In genomic region chr5:149737210-149737609, GRCm38 (mm10) we compare ENCODE assay signal across 22 mouse cellular contexts. TPM values are rescaled to one million over a fixed set of nuclear protein-coding genes. Genes with fewer than 3 reads are reported as not detected.
A peak's percentile ranks its signal among the peaks of the same experiment; 100 is the strongest.
DNase-seq lines count a peak whose midpoint lies in the region; ATAC-seq and TF ChIP-seq lines count a peak whose summit lies in the region.
"Had no signal": no experiment of that assay in that cellular context is flagged by ENCODE, and none has a peak within 500 bp of the region (broad histone marks: within the 10 kb centered on the region; RNA-seq: fewer than 3 reads in every experiment).

No protein-coding gene starts in this region.

- no peak overlapping the region for H3K27ac ChIP-seq in forebrain, embryonic 16.5 days (ENCODE audit: low read length)
- no peak overlapping the region for H3K27ac ChIP-seq in forebrain, embryonic 10.5 days
- H3K27ac ChIP-seq in hindbrain, embryonic 14.5 days: no peak overlapping the region
- H3K27ac ChIP-seq in hindbrain, embryonic 10.5 days: no peak overlapping the region
- H3K27ac ChIP-seq in midbrain, embryonic 16.5 days (ENCODE audit: low read length): no peak overlapping the region
- H3K27ac ChIP-seq in midbrain, embryonic 14.5 days (replicated peaks; ENCODE audit: low read depth, low read length): no peak overlapping the region
- H3K27ac ChIP-seq in hindbrain, postnatal 0 days: no peak overlapping the region
- H3K27ac ChIP-seq: heart, adult 2 months; heart, embryonic 13.5 days; layer of hippocampus, adult 2 months; limb, embryonic 10.5 days; neural tube, embryonic 12.5 days had no signal

- H3K36me3 ChIP-seq in forebrain, embryonic 16.5 days (ENCODE audit: control insufficient read depth, insufficient read depth): peaks cover 2% of the 10 kb centered on the region
- H3K36me3 ChIP-seq in forebrain, embryonic 10.5 days (replicated peaks): peaks cover 66% of the 10 kb centered on the region
- peaks cover 5% of the 10 kb centered on the region for H3K36me3 ChIP-seq in hindbrain, embryonic 14.5 days (replicated peaks; ENCODE audit: control insufficient read depth, insufficient read depth)
- H3K36me3 ChIP-seq in hindbrain, embryonic 10.5 days: peaks cover 59% of the 10 kb centered on the region
- 0 out of 2 replicates have a peak, but pooled peaks cover 2% of the 10 kb centered on the region for H3K36me3 ChIP-seq in midbrain, embryonic 16.5 days (ENCODE audit: control insufficient read depth, insufficient read depth, low read length)
- no peaks in the 10 kb centered on the region for H3K36me3 ChIP-seq in midbrain, embryonic 14.5 days (ENCODE audit: control insufficient read depth, insufficient read depth, low read length)
- no peaks in the 10 kb centered on the region; the same call in 1 of the 2 replicates for H3K36me3 ChIP-seq in hindbrain, postnatal 0 days (ENCODE audit: insufficient read depth, low read length)

- H3K4me1 ChIP-seq in forebrain, embryonic 16.5 days (replicated peaks; ENCODE audit: control insufficient read depth, insufficient read depth, low read length): no peaks in the 10 kb centered on the region
- no peaks in the 10 kb centered on the region for H3K4me1 ChIP-seq in forebrain, embryonic 10.5 days
- H3K4me1 ChIP-seq in hindbrain, embryonic 14.5 days (replicated peaks; ENCODE audit: control insufficient read depth, insufficient read depth, low read length): no peaks in the 10 kb centered on the region
- no peaks in the 10 kb centered on the region for H3K4me1 ChIP-seq in hindbrain, embryonic 10.5 days (replicated peaks)
- no peaks in the 10 kb centered on the region for H3K4me1 ChIP-seq in midbrain, embryonic 16.5 days (ENCODE audit: control insufficient read depth, insufficient read depth, low read length)
- no peaks in the 10 kb centered on the region for H3K4me1 ChIP-seq in midbrain, embryonic 14.5 days (ENCODE audit: control insufficient read depth, insufficient read depth, low read length)
- no peaks in the 10 kb centered on the region for H3K4me1 ChIP-seq in hindbrain, postnatal 0 days (ENCODE audit: insufficient read depth, low read length)
- H3K4me1 ChIP-seq: heart, embryonic 13.5 days; limb, embryonic 10.5 days; neural tube, embryonic 12.5 days had no signal

- 0 out of 2 replicates have a peak, but pooled peaks have one; percentile 12 for ATAC-seq in forebrain, embryonic 16.5 days
- 0 out of 2 replicates have a peak, but pooled peaks have one; percentile 14 for ATAC-seq in hindbrain, embryonic 14.5 days (ENCODE audit: low FRiP score)
- ATAC-seq in midbrain, embryonic 16.5 days: 0 out of 2 replicates have a peak, but pooled peaks have one; percentile 25
- no peak for ATAC-seq in midbrain, embryonic 14.5 days (ENCODE audit: low FRiP score, low TSS enrichment)
- ATAC-seq in hindbrain, postnatal 0 days: 0 out of 2 replicates have a peak, but pooled peaks have one; percentile 27
- ATAC-seq: CD4-positive, CD25-positive, alpha-beta regulatory T cell, adult 4 months had no signal

- no peak for TF ChIP-seq CTCF in hindbrain, postnatal 0 days (IDR thresholded peaks at IDR 0.05; ENCODE audit: low read depth)

- no peak for DNase-seq in forebrain, embryonic 10.5 days (ENCODE audit: extremely low spot score, low spot score)
- DNase-seq in hindbrain, embryonic 14.5 days (ENCODE audit: low spot score): no peak
- no peak for DNase-seq in hindbrain, embryonic 10.5 days (ENCODE audit: low spot score)
- no peak for DNase-seq in midbrain, embryonic 14.5 days
- DNase-seq in hindbrain, postnatal 0 days (ENCODE audit: low spot score): no peak
- DNase-seq: adrenal gland, postnatal 25 days; cerebellum, adult 9-10 months; gastrocnemius, postnatal 25 days; heart, adult 2 months; heart, postnatal 36 days; kidney, adult 2 months; kidney, postnatal 14 days; liver; lung, postnatal 10 days had no signal

- no peaks in the 10 kb centered on the region for H3K9me3 ChIP-seq in forebrain, embryonic 16.5 days (ENCODE audit: control insufficient read depth, low read length)
- H3K9me3 ChIP-seq in forebrain, embryonic 10.5 days: peaks cover 19% of the 10 kb centered on the region
- no peaks in the 10 kb centered on the region for H3K9me3 ChIP-seq in hindbrain, embryonic 14.5 days (ENCODE audit: control insufficient read depth, low read length)
- peaks cover 22% of the 10 kb centered on the region for H3K9me3 ChIP-seq in hindbrain, embryonic 10.5 days
- H3K9me3 ChIP-seq in midbrain, embryonic 16.5 days (replicated peaks; ENCODE audit: control insufficient read depth, low read length, poor library complexity, severe bottlenecking): no peaks in the 10 kb centered on the region; the same call in 1 of the 2 replicates
- peaks cover 3% of the 10 kb centered on the region; the same call in 1 of the 2 replicates for H3K9me3 ChIP-seq in midbrain, embryonic 14.5 days (ENCODE audit: control insufficient read depth, low read length)
- H3K9me3 ChIP-seq in hindbrain, postnatal 0 days (ENCODE audit: low read length): no peaks in the 10 kb centered on the region

- no peak overlapping the region for H3K4me2 ChIP-seq in forebrain, embryonic 16.5 days (ENCODE audit: low read length)
- no peak overlapping the region for H3K4me2 ChIP-seq in hindbrain, embryonic 14.5 days (replicated peaks)
- no peak overlapping the region for H3K4me2 ChIP-seq in midbrain, embryonic 16.5 days (ENCODE audit: low read length)
- no peak overlapping the region for H3K4me2 ChIP-seq in midbrain, embryonic 14.5 days (ENCODE audit: low read length)
- no peak overlapping the region for H3K4me2 ChIP-seq in hindbrain, postnatal 0 days (ENCODE audit: low read depth, low read length)
- H3K4me2 ChIP-seq: heart, embryonic 13.5 days; neural tube, embryonic 12.5 days had no signal

- no peak overlapping the region for H3K9ac ChIP-seq in forebrain, embryonic 16.5 days (replicated peaks; ENCODE audit: low read depth, low read length)
- no peak overlapping the region for H3K9ac ChIP-seq in hindbrain, embryonic 14.5 days
- H3K9ac ChIP-seq in midbrain, embryonic 16.5 days (ENCODE audit: low read depth, low read length): no peak overlapping the region
- no peak overlapping the region for H3K9ac ChIP-seq in midbrain, embryonic 14.5 days (replicated peaks; ENCODE audit: low read length)
- no peak overlapping the region for H3K9ac ChIP-seq in hindbrain, postnatal 0 days (replicated peaks; ENCODE audit: low read length)
- H3K9ac ChIP-seq: heart, embryonic 13.5 days; neural tube, embryonic 12.5 days had no signal

- 100% methylated on average over 1 of the region's 1 CpGs for whole genome bisulfite sequencing in forebrain, embryonic 16.5 days
- 93% methylated on average over 1 of the region's 1 CpGs for WGBS in forebrain, embryonic 10.5 days
- WGBS in hindbrain, embryonic 14.5 days: 92% methylated on average over 1 of the region's 1 CpGs
- 88% methylated on average over 1 of the region's 1 CpGs for WGBS in hindbrain, embryonic 10.5 days
- 100% methylated on average over 1 of the region's 1 CpGs for WGBS in midbrain, embryonic 16.5 days
- 100% methylated on average over 1 of the region's 1 CpGs for WGBS in midbrain, embryonic 14.5 days
- 93% methylated on average over 1 of the region's 1 CpGs for WGBS in hindbrain, postnatal 0 days

- no peak overlapping the region for H3K4me3 ChIP-seq in forebrain, embryonic 16.5 days (replicated peaks; ENCODE audit: low read length)
- no peak overlapping the region for H3K4me3 ChIP-seq in forebrain, embryonic 10.5 days
- no peak overlapping the region for H3K4me3 ChIP-seq in hindbrain, embryonic 14.5 days (replicated peaks; ENCODE audit: low read length)
- H3K4me3 ChIP-seq in hindbrain, embryonic 10.5 days: no peak overlapping the region
- H3K4me3 ChIP-seq in midbrain, embryonic 16.5 days (ENCODE audit: low read depth, low read length): no peak overlapping the region
- no peak overlapping the region for H3K4me3 ChIP-seq in midbrain, embryonic 14.5 days (replicated peaks; ENCODE audit: low read depth, low read length)
- H3K4me3 ChIP-seq in hindbrain, postnatal 0 days (ENCODE audit: low read length): no peak overlapping the region
- H3K4me3 ChIP-seq: erythroblast, embryonic 14.5 days; heart, adult 2 months; heart, embryonic 13.5 days; layer of hippocampus, adult 2 months; limb, embryonic 10.5 days; neural tube, embryonic 12.5 days had no signal

- no peaks in the 10 kb centered on the region for H3K27me3 ChIP-seq in forebrain, embryonic 16.5 days (replicated peaks; ENCODE audit: control insufficient read depth, insufficient read depth, low read length)
- no peaks in the 10 kb centered on the region for H3K27me3 ChIP-seq in forebrain, embryonic 10.5 days (ENCODE audit: poor library complexity, severe bottlenecking)
- no peaks in the 10 kb centered on the region for H3K27me3 ChIP-seq in hindbrain, embryonic 14.5 days (ENCODE audit: control insufficient read depth, insufficient read depth, low read length)
- no peaks in the 10 kb centered on the region for H3K27me3 ChIP-seq in hindbrain, embryonic 10.5 days (ENCODE audit: insufficient read depth, poor library complexity, severe bottlenecking)
- H3K27me3 ChIP-seq in midbrain, embryonic 16.5 days (ENCODE audit: control insufficient read depth, insufficient read depth, low read depth, low read length): no peaks in the 10 kb centered on the region
- H3K27me3 ChIP-seq in midbrain, embryonic 14.5 days (ENCODE audit: control insufficient read depth, insufficient read depth, low read length): no peaks in the 10 kb centered on the region
- no peaks in the 10 kb centered on the region for H3K27me3 ChIP-seq in hindbrain, postnatal 0 days (ENCODE audit: insufficient read depth, low read length)
- H3K27me3 ChIP-seq: heart, embryonic 13.5 days; neural tube, embryonic 12.5 days had no signal

RNA-seq across cellular contexts. Expression of gene B3glct, which starts 59.2 kb away (rescaled TPM):
- 13.4 and 14.4 TPM in 2 replicates for polyA plus RNA-seq in forebrain, embryonic 16.5 days (2015; fragmentation: Nextera tagmentation; extraction: Ambion mirVana)
- polyA plus RNA-seq in forebrain, embryonic 10.5 days (2016; fragmentation: Nextera tagmentation; extraction: Ambion mirVana): 14.9 and 15.4 TPM in 2 replicates
- polyA plus RNA-seq in hindbrain, embryonic 14.5 days (2014; fragmentation: Nextera tagmentation; extraction: Ambion mirVana): 15.9 and 18.8 TPM in 2 replicates
- 11.9 and 14.9 TPM in 2 replicates for polyA plus RNA-seq in hindbrain, embryonic 10.5 days (2016; fragmentation: Nextera tagmentation; extraction: Ambion mirVana)
- 17.5 and 18.5 TPM in 2 replicates for polyA plus RNA-seq in midbrain, embryonic 16.5 days (2015; fragmentation: Nextera tagmentation; extraction: Ambion mirVana)
- polyA plus RNA-seq in midbrain, embryonic 14.5 days (2014; fragmentation: Nextera tagmentation; extraction: Ambion mirVana): 18.2 and 19.0 TPM in 2 replicates
- total RNA-seq in hindbrain, postnatal 0 days (2014; rRNA removed): 18.7 and 22.4 TPM in 2 replicates
- polyA plus RNA-seq in hindbrain, postnatal 0 days (2015; fragmentation: Nextera tagmentation; extraction: Ambion mirVana): 13.1 and 14.4 TPM in 2 replicates
